Mouse (Mus musculus) kidney, postnatal 4 days (tissue): Measurements from ENCODE around the gene Gmip.
A peak's percentile ranks its signal among the peaks of the same experiment; 100 is the strongest.

ENCODE experiments used
- DNase-seq, 2 experiments: peaks; one replicate each; pipeline ENCODE4 v3.0.0; 2021; ENCODE audit warnings: mixed read lengths in 2 of 2

The Gmip gene

GRCm38 (mm10) chr8:69808094-69808863, at the start of gene Gmip:
Gmip (plus strand) TSS chr8:69808679.
- DNase-seq, result peak; percentile 88 to 92

- no peak for DNase-seq
Observed at GRCm38 (mm10) chr8:69761814-69762445, 46.5 kb upstream of the Gmip start.

- DNase-seq, result no peak
Observed at GRCm38 (mm10) chr8:69771221-69771620, 37.3 kb upstream of the Gmip start.

GRCm38 (mm10) chr8:69772106-69772505, 36.4 kb upstream of the Gmip start:
- no peak for DNase-seq

- peak; percentile 87 to 94 for DNase-seq
Observed at GRCm38 (mm10) chr8:69774503-69775148, 33.9 kb upstream of the Gmip start, which contains the start of gene Gm20422. Gm20422 (minus strand) TSS chr8:69774886.

- DNase-seq, result no peak
Observed at GRCm38 (mm10) chr8:69775149-69775534, 33.3 kb upstream of the Gmip start.

- no peak for DNase-seq
Observed at GRCm38 (mm10) chr8:69777111-69777510, 31.4 kb upstream of the Gmip start.

GRCm38 (mm10) chr8:69789105-69789504, 19.4 kb upstream of the Gmip start:
- DNase-seq, result no peak

GRCm38 (mm10) chr8:69789731-69790130, 18.7 kb upstream of the Gmip start:
- no peak for DNase-seq

- DNase-seq, result no peak
Observed at GRCm38 (mm10) chr8:69790364-69790763, 18.1 kb upstream of the Gmip start.

GRCm38 (mm10) chr8:69790773-69791367, 17.6 kb upstream of the Gmip start, which contains the start of the genes Atp13a1 and Zfp866:
Atp13a1 (plus strand) TSS chr8:69791163.
Zfp866 (minus strand) TSS chr8:69791178.
- DNase-seq, result peak; percentile 90 to 94

GRCm38 (mm10) chr8:69791415-69792068, 16.9 kb upstream of the Gmip start:
- DNase-seq, result peak; percentile 55 to 71

GRCm38 (mm10) chr8:69793666-69794065, 14.8 kb upstream of the Gmip start:
- no peak for DNase-seq

- DNase-seq, result no peak
Observed at GRCm38 (mm10) chr8:69794096-69794495, 14.4 kb upstream of the Gmip start.

GRCm38 (mm10) chr8:69794901-69795300, 13.6 kb upstream of the Gmip start:
- no peak for DNase-seq

- no peak for DNase-seq
Observed at GRCm38 (mm10) chr8:69796721-69797345, 11.6 kb upstream of the Gmip start.

GRCm38 (mm10) chr8:69797661-69798060, 10.8 kb upstream of the Gmip start:
- no peak for DNase-seq

GRCm38 (mm10) chr8:69799261-69799660, 9.2 kb upstream of the Gmip start:
- no peak for DNase-seq

GRCm38 (mm10) chr8:69799946-69800345, 8.5 kb upstream of the Gmip start:
- DNase-seq, result no peak

- no peak for DNase-seq
Observed at GRCm38 (mm10) chr8:69801796-69802195, 6.7 kb upstream of the Gmip start.

- no peak for DNase-seq
Observed at GRCm38 (mm10) chr8:69802216-69802615, 6.3 kb upstream of the Gmip start.

- no peak for DNase-seq
Observed at GRCm38 (mm10) chr8:69803366-69803765, 5.1 kb upstream of the Gmip start.
